Mouse (Mus musculus) heart, embryonic 12.5 days (tissue): Measurements from ENCODE around the gene Synj2bp. TPM values are rescaled to one million over a fixed set of nuclear protein-coding genes. Genes with fewer than 3 reads are reported as not detected.
"Not testable (repeated sequence)": the region's sequence is repeated elsewhere in the genome, so short reads cannot be mapped to it uniquely, and the experiment has no call there.

ENCODE experiments used
- ATAC-seq: fragments of 200-750 bp; cut with Nextera tagmentation; 2 replicates; pipeline ENCODE4 v1.8.0; 2017; ENCODE audit warnings: moderate TSS enrichment, moderate library complexity; ENCODE audit not compliant: insufficient number of reproducible peaks, low FRiP score
- H3K27ac ChIP-seq: fragments of 300-500 bp; sonication (generic); 2 replicates; pipeline ENCODE4 v1.5.1; 2016; ENCODE audit warnings: mild to moderate bottlenecking, moderate library complexity; ENCODE audit not compliant: poor library complexity, severe bottlenecking
- H3K27me3 ChIP-seq: fragments of 300-500 bp; sonication (generic); replicated peaks from 2 replicates; pipeline ENCODE4 v1.6.1; 2016; ENCODE audit warnings: mild to moderate bottlenecking, moderate library complexity
- H3K36me3 ChIP-seq: fragments of 300-500 bp; sonication (generic); 2 replicates; pipeline ENCODE4 v1.6.1; 2016; ENCODE audit warnings: mild to moderate bottlenecking, moderate library complexity
- H3K4me1 ChIP-seq: fragments of 300-500 bp; sonication (generic); replicated peaks from 2 replicates; pipeline ENCODE4 v1.6.1; 2016; ENCODE audit warnings: mild to moderate bottlenecking
- H3K4me2 ChIP-seq: fragments of 300-500 bp; sonication (generic); 2 replicates; pipeline ENCODE4 v1.6.1; 2016; ENCODE audit warnings: mild to moderate bottlenecking, moderate library complexity
- H3K4me3 ChIP-seq: fragments of 300-500 bp; sonication (generic); 2 replicates; pipeline ENCODE4 v1.5.1; 2016; ENCODE audit warnings: mild to moderate bottlenecking
- H3K9ac ChIP-seq: fragments of 300-500 bp; sonication (generic); 2 replicates; pipeline ENCODE4 v1.6.1; 2016; ENCODE audit warnings: mild to moderate bottlenecking, moderate library complexity
- H3K9me3 ChIP-seq: fragments of 300-500 bp; sonication (generic); replicated peaks from 2 replicates; pipeline ENCODE4 v1.6.1; 2016; ENCODE audit warnings: mild to moderate bottlenecking, moderate library complexity
- WGBS: fragments of 180-500 bp; shearing (Covaris S2); methylation state at CpG from one replicate; pipeline ENCODE4 v1.1.7; 2016; 5-methylcytosine and 5-hydroxymethylcytosine counted together
- polyA plus RNA-seq: library from polyadenylated mRNA; unstranded; fragments of >200 nt; fragmentation: Nextera tagmentation; extraction: Ambion mirVana; gene quantifications from 2 replicates; pipeline ENCODE4 v1.2.1, GENCODE M21; 2016

Synj2bp gene
- polyA plus RNA-seq, 1 experiment from 2014 or later = 29.2 TPM

DNA sequence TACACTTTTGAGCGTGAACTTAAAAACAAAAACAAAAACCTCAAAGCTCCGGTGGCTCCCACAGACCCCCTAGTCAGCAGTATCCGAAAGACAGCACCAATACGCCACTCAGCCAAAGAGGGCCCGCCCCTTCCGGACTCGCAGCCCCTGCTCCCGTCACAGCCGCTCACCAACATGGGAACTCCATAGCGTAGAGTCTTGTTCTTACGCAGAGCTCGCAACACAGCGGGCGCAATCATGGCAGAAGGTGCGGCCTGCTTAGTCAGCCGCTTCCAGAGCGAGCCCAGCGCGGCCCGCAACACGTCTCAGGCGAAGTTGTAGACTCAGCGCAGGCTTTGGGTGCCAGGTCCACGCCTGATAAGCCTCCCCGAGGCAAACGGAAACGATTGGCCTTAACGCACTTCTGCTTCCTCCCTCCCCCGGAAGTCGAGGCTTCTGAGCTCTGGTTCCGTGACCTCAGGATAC lies 48.0 kb downstream of the Synj2bp start, which contains the start of gene Cox16:
TSS of gene Cox16 (minus strand) at position 401 of the 465 bp plus-strand sequence.
- ATAC-seq = peak; percentile 96
- Histone ChIP-seq H3K4me1 (no peaks in the 10 kb centered on the region), H3K27me3 (no peaks in the 10 kb centered on the region), H3K4me3 (peak within 1 kb of the TSS; percentile 75), H3K9ac (peak within 1 kb of the TSS; percentile 77), H3K9me3 (no peaks in the 10 kb centered on the region), H3K36me3 (no peaks in the 10 kb centered on the region), H3K27ac (peak within 1 kb of the TSS; percentile 92), H3K4me2 (peak within 1 kb of the TSS; percentile 73)
- WGBS = under 1% methylated on average over 31 of the region's 31 CpGs

DNA sequence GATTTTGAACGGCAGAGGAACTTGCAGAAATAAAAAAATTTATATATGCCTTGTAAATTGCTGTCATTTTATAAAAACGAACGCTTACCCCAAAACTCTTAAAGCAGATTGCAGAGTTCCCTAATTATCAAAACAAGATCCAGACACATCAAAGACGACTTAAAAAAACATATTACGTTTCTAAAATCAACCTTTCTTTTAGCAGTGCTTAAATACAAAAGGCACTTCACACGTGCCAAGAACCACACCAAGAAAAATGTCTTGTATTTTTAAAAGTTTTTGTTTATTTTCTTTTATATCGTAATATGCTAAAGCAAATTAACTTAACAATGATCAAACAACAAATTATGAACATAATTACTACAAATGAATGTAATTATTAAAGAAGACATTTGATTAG lies 48.5 kb downstream of the Synj2bp start:
- H3K4me3 ChIP-seq = peak overlapping the region; percentile 75
- no peaks in the 10 kb centered on the region for H3K27me3 ChIP-seq
- H3K36me3 ChIP-seq = no peaks in the 10 kb centered on the region
- H3K9me3 ChIP-seq = no peaks in the 10 kb centered on the region
- peak overlapping the region; percentile 73 for H3K4me2 ChIP-seq
- H3K4me1 ChIP-seq = no peaks in the 10 kb centered on the region
- 1% methylated on average over 7 of the region's 7 CpGs for WGBS
- no peak overlapping the region for H3K9ac ChIP-seq
- ATAC-seq = no peak
- H3K27ac ChIP-seq = peak overlapping the region; percentile 92; the same call in 1 of the 2 replicates

DNA sequence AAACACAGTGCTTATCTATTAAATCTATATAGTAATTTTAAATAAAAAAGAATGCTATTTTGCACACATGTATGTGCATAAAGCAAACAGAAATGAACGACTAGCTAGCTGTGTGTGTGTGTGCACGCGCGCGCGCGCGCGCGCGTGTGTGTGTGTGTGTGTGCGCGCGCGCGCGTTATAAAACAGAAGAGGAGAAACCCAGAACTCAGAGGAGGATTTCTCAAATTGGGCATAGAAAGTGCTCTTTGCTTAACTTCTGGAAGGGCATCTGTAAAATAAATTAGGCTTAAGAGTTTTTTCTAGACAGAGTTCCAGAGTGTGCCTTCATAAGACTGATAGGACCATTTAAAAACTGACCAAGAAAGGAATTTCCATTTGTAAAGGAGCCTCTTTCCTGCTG lies 49.1 kb downstream of the Synj2bp start:
- Histone ChIP-seq H3K9me3 (no peaks in the 10 kb centered on the region), H3K27me3 (no peaks in the 10 kb centered on the region), H3K36me3 (no peaks in the 10 kb centered on the region), H3K9ac (peak overlapping the region; percentile 36; the same call in 1 of the 2 replicates), H3K4me2 (peak overlapping the region; percentile 73), H3K4me1 (no peaks in the 10 kb centered on the region), H3K4me3 (peak overlapping the region; percentile 46), H3K27ac (no peak overlapping the region)
- no peak for ATAC-seq
- 34% methylated on average over 17 of the region's 17 CpGs for WGBS

DNA sequence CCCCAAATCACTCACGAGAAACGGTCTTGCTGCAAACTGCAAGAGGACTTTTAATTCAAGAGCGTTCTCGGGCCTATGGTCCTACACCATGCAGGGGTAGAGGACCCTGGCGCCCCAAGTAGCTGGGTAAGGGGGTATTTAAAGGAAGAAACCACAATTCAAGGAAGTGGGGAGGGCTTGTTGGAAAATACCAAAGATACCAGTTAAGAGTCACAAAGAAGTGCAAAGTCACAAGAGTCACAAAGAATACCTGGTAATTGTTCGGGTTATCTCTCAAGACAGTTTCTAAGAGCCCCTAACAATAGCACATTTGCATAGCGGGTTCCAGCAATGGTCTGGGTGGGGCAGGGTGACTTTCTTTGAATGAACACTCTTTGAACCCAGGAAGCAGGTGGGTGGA lies 73.7 kb downstream of the Synj2bp start:
- not testable (repeated sequence) for H3K4me3 ChIP-seq, H3K4me1 ChIP-seq, H3K4me2 ChIP-seq, H3K9ac ChIP-seq, ATAC-seq, H3K27ac ChIP-seq, H3K27me3 ChIP-seq
- H3K36me3 ChIP-seq = peaks cover 13% of the 10 kb centered on the region; the same call in 1 of the 2 replicates
- H3K9me3 ChIP-seq = peaks cover 20% of the 10 kb centered on the region
- WGBS = 90% methylated on average over 7 of the region's 7 CpGs

Other genes starting within 250 kb of the Synj2bp start
- gene Slc8a3, start 199.7 kb downstream of the Synj2bp start, polyA plus RNA-seq = 0.43 and 0.49 TPM in 2 replicates
- 0.14 and 0.18 TPM in 2 replicates for gene Gm4787, start 153.4 kb downstream of the Synj2bp start, polyA plus RNA-seq
- gene Adam4, start 111.0 kb downstream of the Synj2bp start, polyA plus RNA-seq = 0.39 and 0.59 TPM in 2 replicates
- 96.9 and 103 TPM in 2 replicates for gene Cox16, start 47.8 kb downstream of the Synj2bp start, polyA plus RNA-seq
- gene Gm20498, start within 50 bp of the Synj2bp start, polyA plus RNA-seq = 25.3 and 34.7 TPM in 2 replicates
- gene Adam21, start 35.6 kb upstream of the Synj2bp start, polyA plus RNA-seq = 0.09 and 0.21 TPM in 2 replicates
- 61.7 and 65.8 TPM in 2 replicates for gene Med6, start 62.1 kb upstream of the Synj2bp start, polyA plus RNA-seq
- 3.8 and 4.0 TPM in 2 replicates for gene Ttc9, start 98.3 kb upstream of the Synj2bp start, polyA plus RNA-seq
- 0.53 and 0.61 TPM in 2 replicates for gene Map3k9, start 248.3 kb upstream of the Synj2bp start, polyA plus RNA-seq